Mouse (Mus musculus): ENCODE data around the gene Egfl7.

Gene Egfl7

GRCm38 (mm10) chr2:26594934-26595724 is 15.3 kb downstream of the Egfl7 start:
- no peak for DNase-seq

- no peak for DNase-seq
Observed at GRCm38 (mm10) chr2:26595725-26596435, 16.1 kb downstream of the Egfl7 start.

- no peak for DNase-seq
Observed at GRCm38 (mm10) chr2:26596898-26597297, 17.1 kb downstream of the Egfl7 start.

GRCm38 (mm10) chr2:26597810-26598209 is 18.0 kb downstream of the Egfl7 start:
- no peak for DNase-seq

- DNase-seq, result no peak
Observed at GRCm38 (mm10) chr2:26598462-26598861, 18.6 kb downstream of the Egfl7 start.

GRCm38 (mm10) chr2:26599965-26600364 is 20.2 kb downstream of the Egfl7 start:
- DNase-seq, result no peak

GRCm38 (mm10) chr2:26600664-26601063 is 20.9 kb downstream of the Egfl7 start:
- no peak for DNase-seq

GRCm38 (mm10) chr2:26601595-26601994 is 21.8 kb downstream of the Egfl7 start:
- DNase-seq, result no peak

- no peak for DNase-seq
Observed at GRCm38 (mm10) chr2:26602631-26603030, 22.8 kb downstream of the Egfl7 start.

GRCm38 (mm10) chr2:26603159-26603558 is 23.3 kb downstream of the Egfl7 start:
- no peak for DNase-seq

- DNase-seq, result peak; percentile 79 to 87
Observed at GRCm38 (mm10) chr2:26603720-26604671, 24.2 kb downstream of the Egfl7 start, which contains the start of gene Agpat2. Gene Agpat2 (minus strand): TSS chr2:26604417.

- no peak for DNase-seq
Observed at GRCm38 (mm10) chr2:26605331-26605730, 25.5 kb downstream of the Egfl7 start.

GRCm38 (mm10) chr2:26606579-26606978 is 26.8 kb downstream of the Egfl7 start:
- DNase-seq, result no peak

GRCm38 (mm10) chr2:26607056-26607910 is 27.5 kb downstream of the Egfl7 start:
- no peak for DNase-seq

GRCm38 (mm10) chr2:26608781-26609180 is 29.0 kb downstream of the Egfl7 start:
- DNase-seq, result no peak

GRCm38 (mm10) chr2:26609261-26609661 is 29.4 kb downstream of the Egfl7 start:
- no peak for DNase-seq

- DNase-seq, result no peak
Observed at GRCm38 (mm10) chr2:26610526-26610925, 30.7 kb downstream of the Egfl7 start.

- DNase-seq, result no peak
Observed at GRCm38 (mm10) chr2:26611054-26611453, 31.2 kb downstream of the Egfl7 start.

- DNase-seq, result no peak
Observed at GRCm38 (mm10) chr2:26611896-26612295, 32.1 kb downstream of the Egfl7 start.

GRCm38 (mm10) chr2:26614903-26615302 is 35.1 kb downstream of the Egfl7 start:
- no peak for DNase-seq

GRCm38 (mm10) chr2:26615459-26616124 is 35.8 kb downstream of the Egfl7 start:
- DNase-seq, result no peak
